Comparison of ENCODE assay signal across 19 mouse cellular contexts in the genomic region with DNA sequence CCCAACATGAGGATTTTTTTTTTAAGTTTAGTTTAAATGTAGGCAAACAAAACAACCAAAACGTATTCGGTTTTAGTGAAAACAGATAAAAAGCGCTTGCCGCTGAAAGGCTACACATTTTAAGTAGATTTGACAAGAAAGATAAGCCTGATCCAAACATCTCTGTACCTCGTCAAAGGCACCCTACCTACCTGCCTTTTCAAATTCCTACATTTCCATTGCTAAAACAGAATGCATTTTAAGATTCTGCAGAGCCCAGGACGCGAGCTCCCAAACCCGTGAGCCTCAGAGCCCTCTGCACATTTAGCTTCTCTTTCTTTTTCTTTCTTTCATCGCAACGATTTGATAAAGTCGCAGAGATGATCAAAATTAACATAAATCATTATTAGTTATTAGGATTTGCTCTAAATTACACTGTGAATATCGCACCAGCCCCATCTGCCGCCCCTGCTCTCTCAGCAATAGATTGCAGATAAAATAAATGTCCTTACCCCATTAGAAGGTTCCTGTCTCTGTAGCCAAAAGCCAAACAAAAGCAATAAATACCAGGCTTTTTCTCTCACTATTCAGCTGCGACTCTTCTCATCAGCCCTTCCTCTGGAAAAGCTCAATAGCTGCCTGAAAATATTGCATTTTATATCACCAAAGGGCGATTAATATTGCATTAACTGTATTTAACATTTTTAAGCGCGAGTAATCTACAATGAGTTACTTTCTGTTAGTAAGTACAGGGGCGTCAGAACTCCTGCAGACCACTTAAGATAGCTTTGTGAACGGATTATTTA. TPM values are rescaled to one million over a fixed set of nuclear protein-coding genes. Genes with fewer than 3 reads are reported as not detected.
DNase-seq lines count a peak whose midpoint lies in the region; ATAC-seq and TF ChIP-seq lines count a peak whose summit lies in the region.
"Had no signal": no experiment of that assay in that cellular context is flagged by ENCODE, and none has a peak within 500 bp of the region (broad histone marks: within the 10 kb centered on the region; RNA-seq: fewer than 3 reads in every experiment).

No protein-coding gene starts in this region.

- peak; percentile 27 for DNase-seq in neural tube, embryonic 11.5 days (ENCODE audit: low spot score)
- DNase-seq in neural tube, embryonic 10.5 days (ENCODE audit: extremely low spot score, low spot score), result no peak
- DNase-seq in limb, embryonic 10.5 days (ENCODE audit: low spot score), result no peak
- DNase-seq in midbrain, postnatal 0 days (ENCODE audit: low spot score), result no peak
- DNase-seq in layer of hippocampus, adult 9-10 months (ENCODE audit: low spot score), result no peak
- DNase-seq in kidney, adult 11 months, result no peak
- DNase-seq: adrenal gland, postnatal 10 days; cerebellum, adult 9-10 months; gastrocnemius, postnatal 36 days; heart, postnatal 4 days; lung, adult 18-20 months had no signal

- 0 out of 2 replicates have a peak overlapping the region, but pooled peaks have one; percentile 34 for H3K27ac ChIP-seq in neural tube, embryonic 11.5 days (ENCODE audit: low read depth, low read length)
- no peak overlapping the region for H3K27ac ChIP-seq in limb, embryonic 10.5 days
- H3K27ac ChIP-seq in midbrain, postnatal 0 days (ENCODE audit: low read depth, low read length), result no peak overlapping the region; the same call in 1 of the 2 replicates
- H3K27ac ChIP-seq: embryonic facial prominence, embryonic 10.5 days; heart, embryonic 13.5 days; macrophage; stomach, embryonic 15.5 days had no signal

- ATAC-seq in neural tube, embryonic 11.5 days (ENCODE audit: insufficient read depth, low FRiP score, low TSS enrichment), result no peak
- ATAC-seq in midbrain, postnatal 0 days (ENCODE audit: low FRiP score), result no peak
- no peak for ATAC-seq in erythroblast, adult 5-6 weeks (replicated peaks; ENCODE audit: low FRiP score, poor library complexity, severe bottlenecking)
- ATAC-seq: CD4-positive, CD25-positive, alpha-beta regulatory T cell, adult 4 months had no signal

- no peaks in the 10 kb centered on the region for H3K9me3 ChIP-seq in neural tube, embryonic 11.5 days (ENCODE audit: control insufficient read depth, low read length)
- H3K9me3 ChIP-seq in limb, embryonic 10.5 days (replicated peaks), result no peaks in the 10 kb centered on the region
- no peaks in the 10 kb centered on the region for H3K9me3 ChIP-seq in midbrain, postnatal 0 days (ENCODE audit: low read length)
- H3K9me3 ChIP-seq: embryonic facial prominence, embryonic 10.5 days; heart, embryonic 13.5 days; stomach, embryonic 15.5 days had no signal

- no peak for TF ChIP-seq CTCF in midbrain, postnatal 0 days (IDR thresholded peaks at IDR 0.05)

- no peaks in the 10 kb centered on the region for H3K36me3 ChIP-seq in neural tube, embryonic 11.5 days (ENCODE audit: control insufficient read depth, insufficient read depth, low read length)
- H3K36me3 ChIP-seq in limb, embryonic 10.5 days, result no peaks in the 10 kb centered on the region
- H3K36me3 ChIP-seq in midbrain, postnatal 0 days (ENCODE audit: insufficient read depth, low read length), result no peaks in the 10 kb centered on the region
- H3K36me3 ChIP-seq: embryonic facial prominence, embryonic 10.5 days; heart, embryonic 13.5 days; stomach, embryonic 15.5 days had no signal

- under 1% methylated on average over 19 of the region's 19 CpGs for WGBS in neural tube, embryonic 11.5 days
- WGBS in limb, embryonic 10.5 days, result under 1% methylated on average over 19 of the region's 19 CpGs
- 2% methylated on average over 19 of the region's 19 CpGs for WGBS in midbrain, postnatal 0 days

- peak overlapping the region; percentile 53 for H3K4me2 ChIP-seq in neural tube, embryonic 11.5 days (ENCODE audit: low read depth)
- H3K4me2 ChIP-seq in midbrain, postnatal 0 days (ENCODE audit: low read depth, low read length, poor library complexity, severe bottlenecking), result peak overlapping the region; percentile 37
- H3K4me2 ChIP-seq: heart, embryonic 13.5 days; stomach, embryonic 15.5 days had no signal

- 0 out of 2 replicates have a peak overlapping the region, but pooled peaks have one; percentile 13 for H3K4me3 ChIP-seq in neural tube, embryonic 11.5 days (ENCODE audit: low read depth, low read length)
- peak overlapping the region; percentile 48 for H3K4me3 ChIP-seq in limb, embryonic 10.5 days
- 0 out of 2 replicates have a peak overlapping the region, but pooled peaks have one; percentile 8 for H3K4me3 ChIP-seq in midbrain, postnatal 0 days (ENCODE audit: low read depth, low read length)
- H3K4me3 ChIP-seq: heart, embryonic 13.5 days; stomach, embryonic 15.5 days had no signal

- H3K4me1 ChIP-seq in neural tube, embryonic 11.5 days (ENCODE audit: control insufficient read depth, insufficient read depth, low read length), result 0 out of 2 replicates have a peak, but pooled peaks cover 6% of the 10 kb centered on the region
- peaks cover 19% of the 10 kb centered on the region; the same call in 1 of the 2 replicates for H3K4me1 ChIP-seq in limb, embryonic 10.5 days
- no peaks in the 10 kb centered on the region for H3K4me1 ChIP-seq in midbrain, postnatal 0 days (ENCODE audit: insufficient read depth, low read length)

- H3K27me3 ChIP-seq in neural tube, embryonic 11.5 days (ENCODE audit: control insufficient read depth, insufficient read depth, low read length), result peaks cover 50% of the 10 kb centered on the region
- peaks cover 74% of the 10 kb centered on the region for H3K27me3 ChIP-seq in limb, embryonic 10.5 days (ENCODE audit: low read depth, poor library complexity, severe bottlenecking)
- H3K27me3 ChIP-seq in midbrain, postnatal 0 days (ENCODE audit: insufficient read depth, low read length), result peaks cover 46% of the 10 kb centered on the region

- H3K9ac ChIP-seq in neural tube, embryonic 11.5 days (ENCODE audit: low read length), result no peak overlapping the region
- no peak overlapping the region for H3K9ac ChIP-seq in midbrain, postnatal 0 days (replicated peaks; ENCODE audit: low read length, poor library complexity, severe bottlenecking)
- H3K9ac ChIP-seq: heart, embryonic 13.5 days; stomach, embryonic 15.5 days had no signal

RNA-seq across cellular contexts. Expression of gene Pou4f1, which starts 8.9 kb away (rescaled TPM):
- 79.6 and 96.7 TPM in 2 replicates for polyA plus RNA-seq in neural tube, embryonic 11.5 days (2014; fragmentation: Nextera tagmentation; extraction: Ambion mirVana)
- 0.70 and 2.7 TPM in 2 replicates for polyA plus RNA-seq in limb, embryonic 10.5 days (2016; fragmentation: Nextera tagmentation; extraction: Ambion mirVana)
- total RNA-seq in midbrain, postnatal 0 days (2014; rRNA removed), result 17.3 and 17.6 TPM in 2 replicates
- 40.8 and 43.1 TPM in 2 replicates for polyA plus RNA-seq in midbrain, postnatal 0 days (2015; fragmentation: Nextera tagmentation; extraction: Ambion mirVana)
- total RNA-seq in erythroblast, adult 5-6 weeks (2015; ENCODE audit: low replicate concordance), result not detected in 2 replicates
- total RNA-seq in erythroblast, adult 5-6 weeks (2017; ENCODE audit: low replicate concordance), result not detected in 2 replicates
- total RNA-seq: layer of hippocampus, adult 18-20 months; left cerebral cortex, adult 18-20 months had no signal
- polyA plus RNA-seq: macrophage had no signal

Comparison
In these comparisons a context has a peak if more than half of its experiments do, and no peak if none do; other contexts are left out.
1. RNA of gene Pou4f1, which starts 8.9 kb away (polyA plus RNA-seq): 79.6 to 96.7 TPM in neural tube, embryonic 11.5 days and 40.8 to 43.1 TPM in midbrain, postnatal 0 days; 0.70 to 2.7 TPM in limb, embryonic 10.5 days; every median in the first group is over 10 times any median in the second.
2. Peak in every context shown above with its lines, with median percentiles within 50 percentile points of each other: H3K4me3 ChIP-seq.